Mouse (Mus musculus): Measurements from ENCODE around the gene Plxna4. TPM values are rescaled to one million over a fixed set of nuclear protein-coding genes. Genes with fewer than 3 reads are reported as not detected.

Gene Plxna4
- total RNA-seq, 1 experiment from 2014 or later, result 5.0 TPM

GRCm38 (mm10) chr6:32159931-32160330 lies 428.1 kb downstream of the Plxna4 start:
- DNase-seq, result no peak

DNA sequence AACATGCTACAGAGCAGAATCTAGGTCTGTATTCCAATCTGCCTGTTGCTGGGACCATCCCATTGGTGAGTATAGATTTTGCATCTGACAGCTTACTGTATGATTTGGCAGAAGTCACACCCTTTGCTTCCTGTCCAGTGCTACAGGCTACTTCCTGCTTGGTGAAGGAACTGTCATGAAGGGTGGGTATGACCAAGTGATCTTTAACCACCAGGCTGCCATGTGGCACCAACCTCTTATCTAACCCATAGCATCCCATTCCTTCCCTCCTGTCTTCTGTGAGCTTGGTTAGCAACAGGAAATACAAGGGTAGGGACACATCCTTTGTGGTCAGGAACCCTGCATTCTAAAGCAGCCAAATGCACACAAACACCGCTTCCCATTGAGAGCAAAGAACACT lies 429.6 kb downstream of the Plxna4 start:
- no peak for DNase-seq

DNA sequence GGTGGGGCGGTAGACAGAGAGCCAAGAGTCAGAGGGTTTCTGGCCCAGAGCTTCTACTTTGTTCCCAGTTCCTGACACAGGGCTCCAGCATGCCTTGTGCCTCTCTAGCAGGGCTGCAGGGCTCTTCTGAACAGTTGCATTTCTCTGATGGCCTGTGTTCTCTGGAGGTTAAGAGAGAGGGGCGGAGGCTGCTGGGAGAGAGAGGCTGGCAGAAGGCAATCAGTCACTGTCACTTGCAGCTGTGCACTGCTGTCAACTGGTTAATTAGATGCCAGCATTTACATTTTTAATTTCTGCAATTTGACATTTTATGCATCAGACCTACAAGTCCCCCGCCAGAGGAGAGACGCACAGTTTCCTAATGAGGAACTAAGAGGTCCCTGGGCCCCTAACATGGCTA lies 434.8 kb downstream of the Plxna4 start:
- DNase-seq, result no peak

GRCm38 (mm10) chr6:32150836-32151235 lies 437.2 kb downstream of the Plxna4 start:
- no peak for DNase-seq

DNA sequence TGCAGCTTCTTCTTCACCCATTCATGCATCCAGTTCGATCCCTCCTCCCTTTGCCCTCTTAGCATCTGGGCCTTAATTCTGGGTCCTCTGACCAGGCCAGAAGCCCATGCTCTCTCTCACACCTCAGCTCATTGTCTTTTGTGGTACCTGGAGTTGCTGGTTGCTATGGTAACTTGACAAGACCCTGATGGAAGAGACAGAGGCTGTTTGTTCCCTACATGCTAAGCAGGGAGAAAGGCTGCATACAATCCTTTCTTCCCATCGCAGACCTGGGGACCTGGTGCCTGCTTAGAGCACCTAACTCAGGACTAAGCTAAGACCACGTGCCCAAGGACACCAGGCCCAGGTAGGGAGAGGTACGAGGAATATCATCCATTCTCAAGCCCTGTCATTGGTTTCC lies 443.2 kb downstream of the Plxna4 start:
- no peak for DNase-seq

- DNase-seq, result no peak
Measured at GRCm38 (mm10) chr6:32139537-32139936, 448.5 kb downstream of the Plxna4 start.

GRCm38 (mm10) chr6:32126914-32127313 lies 461.1 kb downstream of the Plxna4 start:
- no peak for DNase-seq

DNA sequence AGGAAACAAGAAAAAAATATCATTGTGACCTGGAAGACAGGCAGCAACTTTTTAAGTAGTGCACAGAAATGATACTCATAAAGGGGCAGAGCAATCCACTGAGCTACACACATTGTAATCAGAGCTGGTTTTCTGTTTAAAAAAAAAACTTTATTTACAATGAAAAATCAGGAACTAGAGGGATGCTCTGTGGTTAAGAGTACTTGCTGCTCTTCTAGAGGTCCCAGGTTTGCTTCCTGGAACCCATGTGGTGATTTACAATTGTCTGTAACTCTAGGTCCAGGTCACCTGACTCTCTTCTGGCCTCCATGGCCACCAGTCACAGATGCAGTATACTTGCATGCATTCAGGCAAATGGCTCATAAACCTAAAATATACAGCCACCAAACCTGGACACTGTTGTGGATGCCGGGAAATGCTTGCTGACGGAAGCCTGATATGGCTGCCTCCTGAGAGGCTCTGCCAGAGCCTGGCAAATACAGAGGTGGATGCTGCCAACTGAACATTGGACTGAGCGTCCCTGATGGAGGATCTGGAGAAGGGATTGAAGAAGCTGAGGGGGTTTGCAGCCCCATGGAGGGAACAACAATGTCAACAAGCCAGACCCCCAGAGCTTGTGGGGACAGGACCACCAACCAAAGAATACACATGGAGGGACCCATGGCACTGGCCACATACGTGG lies 465.3 kb downstream of the Plxna4 start:
- no peak for DNase-seq

GRCm38 (mm10) chr6:32120931-32121330 lies 467.1 kb downstream of the Plxna4 start:
- DNase-seq, result no peak

DNA sequence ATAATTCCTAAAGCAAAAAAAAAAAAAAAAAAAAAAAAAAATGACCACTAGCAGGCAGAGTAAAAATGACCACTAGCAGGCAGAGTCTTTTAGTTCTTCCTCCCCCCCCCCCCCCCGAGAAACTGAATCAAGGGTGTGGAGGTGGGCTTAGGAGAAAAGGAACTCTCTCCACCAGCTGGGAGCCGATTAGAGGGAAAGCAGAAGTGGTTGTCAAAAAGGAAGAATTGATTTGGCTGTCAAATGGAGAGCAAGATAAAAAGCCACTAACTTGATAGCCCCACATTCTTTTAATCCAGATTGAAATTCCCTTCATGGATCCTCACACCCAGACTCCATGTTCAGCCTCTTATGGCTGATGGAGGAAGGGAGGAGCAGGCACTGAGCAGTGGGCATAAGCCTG lies 478.8 kb downstream of the Plxna4 start:
- no peak for DNase-seq

- DNase-seq, result no peak
Measured at GRCm38 (mm10) chr6:32105547-32106275, 482.3 kb downstream of the Plxna4 start.

All from adrenal gland, postnatal 25 days (tissue).